Mouse (Mus musculus): ENCODE results near the gene Akna. TPM values are rescaled to one million over a fixed set of nuclear protein-coding genes. Genes with fewer than 3 reads are reported as not detected.

Akna gene
- total RNA-seq, 2 experiments from 2014 or later = 2.5 to 4.4 TPM

GRCm38 (mm10) chr4:63346659-63347058 lies 56.5 kb downstream of the Akna start:
- intact Hi-C loops (cut with DNase I) = no loop called here
- DNase-seq (ENCODE audit: low spot score in 2 of 2) = no peak

GRCm38 (mm10) chr4:63345261-63345660 lies 57.9 kb downstream of the Akna start:
- no peak for DNase-seq (ENCODE audit: low spot score in 2 of 2)
- intact Hi-C loops (cut with DNase I) = no loop called here

- intact Hi-C loops (cut with DNase I) = no loop called here
- DNase-seq (ENCODE audit: low spot score in 2 of 2) = no peak
These were observed 58.9 kb downstream of the Akna start, which contains the start of gene Orm1 for GRCm38 (mm10) chr4:63344295-63344694. Gene Orm1 (plus strand): TSS chr4:63344560.

- intact Hi-C loops (cut with DNase I) = no loop called here
- DNase-seq (ENCODE audit: low spot score in 2 of 2) = no peak
These were observed 59.5 kb downstream of the Akna start for GRCm38 (mm10) chr4:63343608-63344007.

- intact Hi-C loops (cut with DNase I) = no loop called here
- no peak for DNase-seq (ENCODE audit: low spot score in 2 of 2)
These were observed 60.7 kb downstream of the Akna start for GRCm38 (mm10) chr4:63342491-63342890.

- no peak for DNase-seq (ENCODE audit: low spot score in 2 of 2)
- intact Hi-C loops (cut with DNase I) = no loop called here
These were observed 64.6 kb downstream of the Akna start for GRCm38 (mm10) chr4:63338414-63339076.

- intact Hi-C loops (cut with DNase I) = no loop called here
- no peak for DNase-seq (ENCODE audit: low spot score in 2 of 2)
These were observed 69.8 kb downstream of the Akna start for GRCm38 (mm10) chr4:63333403-63333802.

GRCm38 (mm10) chr4:63323275-63323815 lies 79.8 kb downstream of the Akna start:
- no peak for DNase-seq (ENCODE audit: low spot score in 2 of 2)
- intact Hi-C loops (cut with DNase I) = no loop called here

GRCm38 (mm10) chr4:63319566-63319965 lies 83.6 kb downstream of the Akna start:
- DNase-seq (ENCODE audit: low spot score in 2 of 2) = peak in 1 of 2 experiments; percentile 26
- intact Hi-C loops (cut with DNase I) = loop anchor here (1.0 to 5.0 kb wide), 2 partner anchors 138 to 162 kb away; no protein-coding TSS in a partner anchor

Other genes with a start within 250 kb of the Akna start
- gene Ambp, start 248.6 kb downstream of the Akna start, total RNA-seq (2021) = not detected
- not detected for gene Kif12, start 231.2 kb downstream of the Akna start, total RNA-seq (2021)
- 1 to 10 TPM; 2.2 to 4.3 TPM for gene Col27a1, start 189.3 kb downstream of the Akna start, total RNA-seq (2021)
- not detected for gene Orm1, start 58.8 kb downstream of the Akna start, total RNA-seq (2021)
- not detected for gene Orm3, start 47.2 kb downstream of the Akna start, total RNA-seq (2021)
- gene Orm2, start 40.9 kb downstream of the Akna start, total RNA-seq (2021) = not detected
- gene Whrn, start 92.6 kb upstream of the Akna start, total RNA-seq (2021) = 10 to 100 TPM; 41.5 to 50.6 TPM
- 100 to 1,000 TPM; 133 to 150 TPM for gene Atp6v1g1, start 141.4 kb upstream of the Akna start, total RNA-seq (2021)
- 10 to 100 TPM; 14.0 to 14.6 TPM for gene Tmem268, start 155.4 kb upstream of the Akna start, total RNA-seq (2021)
- not detected for gene Gm11213, start 201.9 kb upstream of the Akna start, total RNA-seq (2021)
- gene Tex48, start 219.1 kb upstream of the Akna start, total RNA-seq (2021) = not detected

All from left cerebral cortex, postnatal 36 days (tissue).